Mouse (Mus musculus): ENCODE data around the gene Slc1a4.

Slc1a4 gene

DNA sequence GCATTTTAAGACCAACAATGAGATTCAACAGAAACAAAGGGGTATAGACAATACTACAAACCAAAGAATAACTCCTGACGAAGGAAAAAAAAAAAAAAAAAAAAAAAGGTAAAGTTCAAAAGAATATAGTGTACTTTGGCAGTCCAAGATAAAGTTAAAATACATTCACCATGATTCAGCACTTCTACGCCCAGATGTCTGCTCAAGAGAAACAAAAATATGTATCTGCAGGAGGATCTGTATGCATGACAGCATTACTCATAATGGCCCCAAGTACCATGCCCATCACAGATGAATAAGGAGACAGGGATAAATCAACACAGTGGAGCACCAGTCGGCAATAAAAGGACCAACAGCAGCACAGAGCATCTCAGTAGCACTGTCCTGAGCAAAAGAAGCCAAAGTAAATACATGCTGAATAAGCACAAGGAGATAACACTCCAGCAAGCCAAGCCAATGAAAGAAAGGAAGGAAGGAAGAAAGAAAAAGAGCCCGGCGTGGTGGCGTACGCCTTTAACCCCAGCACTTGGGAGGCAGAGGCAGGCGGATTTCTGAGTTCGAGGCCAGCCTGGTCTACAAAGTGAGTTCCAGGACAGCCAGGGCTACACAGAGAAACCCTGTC lies 7.3 kb downstream of the Slc1a4 start:
- DNase-seq (ENCODE audit: low spot score) = no peak

DNA sequence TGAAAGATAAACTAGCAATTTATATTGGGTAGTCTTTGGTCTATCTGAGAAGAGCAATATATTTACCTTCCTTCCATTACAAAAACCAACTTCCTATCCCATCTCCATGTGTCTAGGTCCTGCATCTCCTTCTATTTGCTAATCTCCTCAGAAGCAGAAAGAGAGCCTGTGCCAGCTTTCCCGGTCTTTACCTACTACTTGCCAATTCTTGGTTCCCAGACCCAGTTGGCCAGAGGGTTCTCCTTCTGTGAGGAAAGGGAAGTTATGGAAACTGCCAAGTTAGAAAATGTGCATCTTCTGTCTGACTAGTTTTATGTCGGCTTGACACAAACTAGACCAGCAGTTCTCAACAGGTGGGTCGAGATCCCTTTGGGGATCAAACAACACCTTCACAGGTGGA lies 8.5 kb downstream of the Slc1a4 start:
- no peak for DNase-seq (ENCODE audit: low spot score)

DNA sequence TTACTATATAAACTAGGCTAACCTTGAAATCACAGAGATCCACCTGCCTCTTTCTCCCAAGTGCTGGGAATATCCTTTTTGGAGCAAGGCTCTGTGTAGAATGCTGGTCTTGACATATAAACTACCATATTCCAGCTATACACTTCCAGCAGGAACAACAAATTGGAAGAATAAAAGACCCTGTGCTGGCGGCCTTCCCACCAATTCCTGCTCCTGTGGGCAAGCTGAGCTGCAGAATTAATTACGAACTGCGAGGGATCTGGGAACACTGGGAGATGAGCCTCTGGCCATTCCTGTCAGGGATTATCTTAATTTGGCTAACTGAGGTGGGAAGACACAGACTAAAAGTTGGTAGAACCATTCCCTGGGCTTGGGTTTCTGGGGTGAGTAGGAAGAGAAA lies 10.1 kb downstream of the Slc1a4 start:
- no peak for DNase-seq (ENCODE audit: low spot score)

DNA sequence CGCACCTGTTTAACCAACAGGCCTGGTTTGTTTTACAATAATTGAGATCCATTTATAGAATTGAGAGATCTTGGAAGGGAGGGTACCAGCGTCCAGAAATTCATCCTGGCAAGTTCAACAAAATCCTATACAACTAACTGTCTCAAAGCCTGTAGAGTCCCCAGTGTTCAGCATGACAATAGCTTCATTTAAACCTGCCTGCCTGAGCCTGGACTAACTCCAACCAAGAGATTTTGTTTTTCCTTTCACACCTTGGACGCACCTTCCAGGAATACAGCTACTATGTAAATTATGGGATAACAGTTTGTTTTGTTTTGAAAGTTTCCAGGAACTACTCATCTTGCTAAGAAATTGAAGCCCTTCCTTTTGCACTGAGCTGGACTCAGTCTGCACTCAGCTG lies 11.9 kb downstream of the Slc1a4 start:
- no peak for DNase-seq (ENCODE audit: low spot score)

DNA sequence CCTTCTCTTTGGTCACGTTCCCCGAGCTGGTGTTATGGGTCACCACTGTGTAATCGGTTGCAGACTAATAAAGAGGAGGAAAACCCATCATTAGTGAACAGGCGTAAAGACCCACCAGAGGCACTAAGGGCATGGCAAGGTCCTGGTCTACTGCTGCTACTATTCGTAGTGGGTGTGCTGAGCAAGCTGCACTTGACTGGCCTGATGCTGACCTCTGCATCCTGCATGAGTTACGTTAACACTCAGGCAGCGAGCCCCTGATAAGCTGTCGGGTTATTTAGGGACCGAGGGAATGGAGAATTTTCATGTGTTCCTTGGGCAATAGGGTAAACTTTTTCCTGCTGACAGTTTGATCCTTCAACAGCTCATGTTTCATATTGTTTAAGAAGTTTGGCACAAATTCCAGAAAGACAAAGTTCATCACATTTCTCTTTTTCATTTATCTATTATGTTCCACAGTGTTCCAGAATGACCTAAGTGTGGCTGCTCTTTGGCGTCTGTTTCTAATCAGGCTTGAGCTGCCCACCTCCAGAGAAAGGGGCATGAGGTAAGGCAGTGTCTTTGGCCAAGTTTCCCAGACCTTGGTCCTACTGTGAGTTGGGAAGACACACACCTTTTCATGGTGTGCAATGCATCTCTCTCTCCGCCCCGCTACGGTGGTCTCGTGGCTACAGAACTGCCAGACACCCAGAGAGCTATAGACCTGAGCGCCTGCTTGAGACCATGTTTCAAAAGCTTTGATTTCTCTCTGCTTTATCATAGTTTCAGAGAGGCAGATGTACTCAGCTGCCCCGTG lies 13.7 kb downstream of the Slc1a4 start:
- no peak for DNase-seq (ENCODE audit: low spot score)

DNA sequence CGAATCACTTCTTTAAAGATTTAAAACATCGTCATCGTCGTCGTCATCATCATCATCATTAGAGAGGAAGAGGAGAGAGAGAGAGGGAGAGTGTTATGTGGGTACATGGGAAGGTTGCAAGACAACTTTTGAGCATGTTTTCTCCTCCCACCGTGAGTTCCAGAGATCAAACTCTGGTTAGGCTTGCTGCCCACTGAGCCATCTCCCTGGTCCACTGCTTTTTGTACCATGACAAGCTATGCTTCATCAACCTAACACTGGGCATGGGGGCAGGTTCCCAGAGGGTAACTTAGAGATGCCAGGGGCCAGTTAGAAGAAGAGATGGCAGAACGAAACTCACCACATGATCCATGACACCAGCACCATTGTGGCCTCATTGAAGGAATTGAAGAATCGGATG lies 18.9 kb downstream of the Slc1a4 start:
- DNase-seq (ENCODE audit: low spot score) = no peak

DNA sequence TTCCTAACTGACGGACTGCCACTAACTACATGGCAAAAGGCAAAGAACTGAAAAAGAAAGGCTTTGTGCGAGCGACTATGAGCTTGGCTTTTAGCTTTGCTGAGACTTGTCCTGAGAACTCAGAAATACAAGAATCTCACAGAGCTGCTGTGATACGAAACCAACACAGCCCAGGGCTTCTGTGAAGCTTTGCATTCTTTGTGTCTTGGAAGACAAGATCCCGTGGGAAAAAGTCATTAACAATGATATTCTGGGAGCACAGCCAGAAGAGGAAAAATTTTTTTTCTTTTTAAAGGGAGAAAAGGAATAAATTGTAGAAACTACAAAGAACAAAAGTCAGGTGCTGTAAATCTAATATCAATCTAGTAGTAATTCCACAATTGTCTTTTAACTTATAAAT lies 23.5 kb downstream of the Slc1a4 start:
- DNase-seq (ENCODE audit: low spot score) = no peak

DNA sequence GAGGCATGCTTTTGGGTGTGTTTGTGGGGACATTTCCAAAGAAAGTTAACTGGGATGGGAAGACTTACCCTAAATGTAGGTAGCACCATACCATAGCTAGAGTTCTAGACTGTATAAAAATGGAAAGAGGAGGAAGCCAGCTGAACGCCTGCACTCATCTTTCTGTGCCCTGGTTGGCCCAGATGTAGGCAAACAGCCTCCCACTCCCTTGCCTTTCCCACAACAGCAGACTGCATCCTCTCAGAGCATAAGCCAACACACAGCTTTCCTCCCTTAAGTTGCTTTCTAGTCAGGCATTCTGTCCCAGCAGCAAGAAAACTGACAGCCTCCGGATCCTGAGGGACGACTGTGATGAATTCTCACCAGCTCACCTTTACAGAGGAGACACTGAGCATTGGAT lies 25.1 kb downstream of the Slc1a4 start:
- DNase-seq (ENCODE audit: low spot score) = no peak

DNA sequence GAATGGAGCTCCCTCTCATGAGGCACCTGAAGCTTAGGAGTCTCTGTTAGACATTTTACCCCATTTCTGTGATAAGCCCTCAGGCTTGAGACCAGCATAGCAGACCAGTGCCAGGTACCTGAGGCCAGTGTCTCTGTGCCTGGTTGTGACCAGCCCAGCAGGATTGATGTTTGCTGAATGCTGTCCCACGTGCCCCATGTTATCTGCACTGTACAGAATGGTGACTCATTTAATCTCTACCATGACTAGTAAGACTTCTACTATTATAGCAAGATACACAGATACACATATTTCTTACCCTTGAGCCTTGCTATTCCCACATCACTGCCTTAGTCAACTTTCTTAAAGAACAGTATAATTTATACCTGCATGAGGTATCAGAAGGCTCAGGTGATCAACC lies 26.9 kb downstream of the Slc1a4 start:
- DNase-seq (ENCODE audit: low spot score) = no peak

DNA sequence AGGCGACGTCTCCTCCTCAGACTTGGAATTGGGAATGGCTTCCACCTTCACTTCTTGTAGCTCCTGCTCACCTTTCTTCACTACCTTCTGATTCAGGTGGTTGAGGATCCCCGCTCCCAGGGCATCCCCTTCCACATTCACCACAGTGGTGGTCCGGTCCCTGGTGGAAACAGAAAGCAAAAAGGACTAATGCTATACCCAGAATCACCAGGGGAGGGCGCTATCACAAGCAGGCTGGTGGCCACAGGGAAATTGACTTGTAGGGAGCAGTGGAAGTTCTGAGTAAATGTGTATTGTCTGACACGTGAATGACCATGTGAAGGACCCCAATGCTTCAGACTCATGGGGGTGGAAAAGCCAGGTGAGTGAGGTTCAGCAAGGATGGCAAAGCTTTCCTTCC lies 28.2 kb downstream of the Slc1a4 start:
- DNase-seq (ENCODE audit: low spot score) = no peak

DNA sequence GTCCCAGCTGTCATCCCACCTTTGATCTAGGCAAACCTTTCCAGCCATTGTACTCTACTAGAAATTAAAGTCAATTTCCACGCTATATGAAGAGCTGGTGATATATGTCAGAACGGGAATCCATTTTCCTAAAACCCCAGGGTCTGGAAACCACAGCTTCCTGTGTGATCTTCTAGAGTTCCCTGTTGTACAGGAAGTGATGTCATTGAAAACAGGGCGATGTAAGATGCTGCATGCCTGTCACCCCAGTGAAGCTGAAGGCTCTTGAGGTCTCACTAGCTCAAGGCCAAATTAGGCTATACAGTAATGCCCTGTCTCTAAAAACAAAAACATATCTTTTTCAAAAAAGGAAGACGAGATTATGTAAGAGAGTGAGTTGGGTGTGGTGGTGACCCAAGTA lies 31.2 kb downstream of the Slc1a4 start:
- DNase-seq (ENCODE audit: low spot score) = no peak

DNA sequence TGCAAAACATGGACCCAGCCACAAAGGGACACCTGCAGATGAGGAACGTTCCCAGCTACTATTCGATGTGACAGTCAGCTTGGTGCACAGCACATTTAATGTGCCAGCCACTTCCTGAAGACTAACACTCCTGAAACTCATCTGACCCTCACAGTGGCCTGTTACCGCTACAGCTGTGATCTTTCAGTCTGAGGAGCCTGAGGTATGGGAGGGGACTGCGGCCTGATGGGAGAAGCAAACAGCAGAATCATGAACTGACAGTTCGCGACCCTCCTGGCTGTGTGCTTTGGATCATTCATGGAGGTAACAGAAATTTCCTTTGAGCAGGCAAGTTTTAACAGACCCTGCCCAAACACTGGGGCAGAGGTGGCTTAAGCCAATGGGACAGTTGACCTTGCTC lies 31.7 kb downstream of the Slc1a4 start:
- no peak for DNase-seq (ENCODE audit: low spot score)

DNA sequence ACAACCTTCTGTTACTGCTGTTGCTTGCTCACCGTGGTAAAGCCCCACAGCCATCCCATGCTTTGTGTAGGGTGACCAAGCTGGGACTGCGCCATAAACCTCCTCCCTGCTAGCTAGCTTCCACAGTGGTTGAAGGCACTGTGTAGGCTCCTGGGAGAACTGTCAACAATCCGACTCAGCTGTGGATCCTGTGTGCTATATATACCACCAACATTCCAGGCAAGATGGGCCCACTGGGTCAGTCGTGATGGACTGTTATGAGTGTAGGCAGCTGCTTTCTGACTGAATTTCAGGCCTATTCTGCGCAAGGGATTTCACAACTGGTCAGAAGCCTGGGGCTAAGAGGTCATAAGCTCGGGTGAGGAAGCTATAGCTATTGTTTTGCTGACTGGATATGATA lies 32.6 kb downstream of the Slc1a4 start:
- DNase-seq (ENCODE audit: low spot score) = no peak

DNA sequence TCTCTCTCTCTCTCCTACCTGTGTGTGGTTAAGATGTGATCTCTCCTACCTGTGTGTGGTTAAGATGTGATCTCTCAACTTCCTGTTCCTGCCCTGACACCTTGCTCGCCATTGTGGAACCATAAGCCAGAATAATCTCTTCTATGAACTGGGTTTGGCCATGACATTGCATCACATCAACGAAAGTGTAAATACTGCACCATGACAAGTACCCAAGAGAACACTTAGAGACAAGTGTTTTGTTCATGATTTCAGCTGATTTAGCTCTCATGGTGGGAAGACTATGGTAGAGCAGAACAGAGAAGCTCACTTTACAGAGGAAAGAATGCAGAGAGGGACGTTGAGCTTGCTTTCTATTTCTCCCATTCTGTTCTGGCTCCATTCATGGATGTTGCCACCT lies 48.0 kb downstream of the Slc1a4 start:
- no peak for DNase-seq (ENCODE audit: low spot score)

DNA sequence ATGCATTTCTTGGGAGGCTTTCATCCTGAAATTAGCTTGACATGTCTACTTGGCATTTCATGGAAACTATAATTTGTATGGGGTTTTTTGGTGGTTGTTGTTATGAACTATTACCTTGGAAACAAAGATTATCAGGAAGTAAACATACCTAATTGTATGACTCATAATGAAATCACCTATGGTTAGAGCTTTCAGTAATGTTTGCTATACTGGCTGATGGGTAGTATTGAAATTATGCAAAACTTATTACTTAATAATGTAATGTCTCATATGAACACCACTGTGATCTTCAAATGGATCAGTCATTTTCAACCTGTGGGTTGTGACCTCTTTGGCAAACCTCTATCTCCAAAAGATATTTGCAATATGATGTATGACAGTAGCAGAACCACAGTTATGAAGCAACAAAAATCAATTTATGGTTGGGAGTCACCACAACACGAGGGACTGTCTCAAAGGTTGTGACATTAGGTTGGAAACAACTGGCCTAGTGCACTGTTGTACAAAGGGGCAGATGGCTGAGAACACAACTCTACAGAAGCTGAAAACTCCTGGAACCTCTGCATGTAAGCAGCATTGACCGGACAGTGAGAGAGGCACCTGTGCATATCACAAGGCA lies 49.8 kb downstream of the Slc1a4 start:
- no peak for DNase-seq (ENCODE audit: low spot score)

DNA sequence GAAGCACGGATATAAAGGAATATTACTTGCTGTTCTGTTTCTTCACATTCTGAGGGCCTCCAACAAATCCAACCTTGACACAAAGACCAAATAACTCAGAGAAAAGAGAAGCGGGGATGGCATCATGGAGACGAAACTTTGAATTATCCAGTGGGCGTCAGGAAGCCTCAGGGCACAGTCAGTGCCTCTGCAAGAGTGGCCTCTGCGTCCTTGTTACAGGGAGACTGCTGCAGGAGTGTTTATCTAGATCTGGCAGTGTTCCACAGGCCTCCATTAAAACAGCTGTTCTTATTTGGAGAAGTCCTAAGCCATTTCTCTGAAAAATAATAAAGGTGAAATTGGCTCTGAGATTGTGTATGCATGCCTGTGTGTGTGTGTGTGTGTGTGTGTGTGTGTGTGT lies 51.5 kb downstream of the Slc1a4 start:
- DNase-seq (ENCODE audit: low spot score) = no peak

DNA sequence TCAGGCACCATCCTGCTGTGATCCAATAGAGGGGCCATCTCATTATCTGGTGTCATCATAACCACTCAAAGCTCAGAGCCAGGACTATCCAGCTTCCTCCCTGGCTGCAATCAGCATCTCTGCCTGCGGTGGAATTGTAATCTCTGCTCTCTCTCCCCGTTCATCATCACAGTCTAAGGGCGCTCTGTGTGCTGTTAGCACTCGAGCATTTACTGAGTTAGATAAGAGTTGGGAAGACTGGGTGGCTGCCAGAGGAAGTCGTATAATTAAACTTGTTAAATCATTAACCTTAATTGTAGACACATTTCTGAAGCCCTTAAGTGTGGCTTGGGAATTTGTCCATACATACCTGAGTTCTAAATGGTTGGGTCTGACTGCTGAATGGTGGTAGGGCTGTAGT lies 53.8 kb downstream of the Slc1a4 start:
- no peak for DNase-seq (ENCODE audit: low spot score)

DNA sequence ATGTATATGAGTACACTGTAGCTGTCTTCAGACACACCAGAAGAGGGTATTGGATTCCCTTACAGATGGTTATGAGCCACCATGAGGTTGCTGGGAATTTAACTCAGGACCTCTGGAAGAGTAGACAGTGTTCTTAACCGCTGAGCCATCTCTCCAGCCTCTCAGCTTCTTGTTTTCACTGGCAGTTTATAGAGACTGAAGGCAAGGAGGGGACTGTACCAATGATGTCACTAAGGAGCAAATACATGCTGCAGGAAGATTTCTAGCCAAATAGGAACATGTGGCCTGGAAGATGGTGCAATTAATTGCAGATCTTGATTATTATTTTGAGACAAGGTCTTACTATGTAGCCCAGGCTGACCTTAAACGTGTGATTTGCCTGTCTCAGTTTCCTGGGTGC lies 55.4 kb downstream of the Slc1a4 start:
- no peak for DNase-seq (ENCODE audit: low spot score)

DNA sequence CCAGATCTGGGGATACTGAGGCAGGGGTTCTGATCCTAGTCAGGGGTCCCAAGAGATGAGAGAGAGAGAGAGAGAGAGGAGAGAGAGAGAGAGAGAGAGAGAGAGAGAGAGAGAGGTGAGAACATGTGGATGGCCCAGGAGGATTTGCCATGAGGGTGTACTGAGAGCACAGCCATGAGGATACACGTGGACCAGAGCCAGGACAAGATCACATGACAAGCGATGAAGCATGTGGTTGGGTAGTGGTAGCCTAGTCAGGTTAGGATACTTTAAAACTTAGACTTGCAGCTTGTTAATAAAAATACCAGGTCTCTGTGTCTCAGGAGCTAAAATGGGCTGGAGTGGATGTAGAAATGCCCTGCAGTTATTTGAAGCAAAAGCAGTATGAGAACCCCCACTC lies 56.5 kb downstream of the Slc1a4 start:
- DNase-seq (ENCODE audit: low spot score) = no peak

DNA sequence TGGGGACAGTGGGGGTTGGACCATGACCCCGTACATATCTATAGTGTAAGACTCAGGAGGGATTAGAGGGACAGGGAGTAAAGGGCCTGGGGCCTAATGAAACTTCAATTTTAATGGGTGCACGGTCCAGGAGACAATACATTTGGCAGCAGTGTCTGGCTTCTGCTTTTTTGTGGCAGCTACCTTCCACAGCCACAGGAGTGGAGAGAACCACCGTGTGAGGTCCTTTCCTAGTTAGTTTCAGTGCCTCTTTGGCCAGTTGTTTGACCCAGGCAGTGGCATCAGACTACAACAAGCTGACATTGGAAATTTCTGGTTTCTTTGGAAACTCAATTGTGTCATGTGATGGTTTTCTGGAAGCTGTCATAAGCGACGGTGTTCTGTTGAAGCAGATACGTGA lies 62.6 kb downstream of the Slc1a4 start:
- DNase-seq (ENCODE audit: low spot score) = no peak

DNA sequence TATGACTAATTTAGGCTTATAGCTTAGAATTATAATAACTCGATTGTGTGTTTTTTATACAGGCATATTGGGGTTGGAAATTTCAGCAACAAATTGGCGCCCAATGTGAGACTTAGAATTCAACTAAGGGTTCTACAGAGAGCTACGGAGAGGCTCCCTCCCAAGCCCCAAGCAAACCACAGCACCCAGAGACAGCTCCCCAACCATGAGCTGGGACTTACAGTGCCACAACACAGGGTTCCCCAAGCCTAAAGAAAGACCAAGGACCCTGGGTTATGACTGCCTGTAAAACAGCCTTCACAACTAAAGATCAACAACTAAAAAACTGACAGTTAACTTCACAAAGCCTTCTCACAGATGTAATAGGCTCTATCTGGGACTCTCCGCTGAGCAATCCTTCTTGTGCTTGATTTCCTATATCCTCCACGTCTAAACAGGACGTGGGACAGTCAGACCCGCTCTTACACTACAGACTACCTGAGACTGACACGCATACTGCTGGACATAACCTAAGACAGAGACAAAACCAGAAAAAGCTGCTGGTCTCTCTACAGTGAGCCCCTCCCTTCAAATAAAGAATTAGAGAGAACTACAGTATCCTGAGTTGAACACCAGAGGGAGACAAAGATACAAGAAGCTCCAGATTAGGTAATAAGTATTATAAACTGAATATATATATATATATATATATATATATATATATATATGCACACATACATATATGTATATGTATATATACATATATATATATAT lies 69.7 kb downstream of the Slc1a4 start:
- no peak for DNase-seq (ENCODE audit: low spot score)

DNA sequence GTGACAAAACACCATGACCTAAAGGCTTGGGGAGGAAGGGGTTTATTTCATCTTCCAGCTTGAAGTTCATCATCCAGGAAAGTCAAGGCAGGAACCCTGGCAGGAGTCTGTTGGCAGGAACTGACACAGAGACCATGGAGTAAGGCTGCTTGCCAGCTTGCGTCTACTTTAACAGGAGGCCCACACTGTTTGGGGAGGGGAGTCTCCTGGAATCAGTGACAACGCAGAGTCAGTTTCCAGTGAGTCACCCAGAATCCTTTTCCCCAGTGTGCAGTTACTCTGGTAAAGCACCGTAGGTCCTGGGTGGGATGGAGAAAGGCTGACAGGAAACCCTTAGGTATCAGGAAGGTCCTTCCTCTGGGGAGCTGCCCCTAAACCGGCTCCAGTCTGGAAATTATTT lies 77.7 kb downstream of the Slc1a4 start:
- DNase-seq (ENCODE audit: low spot score) = no peak

DNA sequence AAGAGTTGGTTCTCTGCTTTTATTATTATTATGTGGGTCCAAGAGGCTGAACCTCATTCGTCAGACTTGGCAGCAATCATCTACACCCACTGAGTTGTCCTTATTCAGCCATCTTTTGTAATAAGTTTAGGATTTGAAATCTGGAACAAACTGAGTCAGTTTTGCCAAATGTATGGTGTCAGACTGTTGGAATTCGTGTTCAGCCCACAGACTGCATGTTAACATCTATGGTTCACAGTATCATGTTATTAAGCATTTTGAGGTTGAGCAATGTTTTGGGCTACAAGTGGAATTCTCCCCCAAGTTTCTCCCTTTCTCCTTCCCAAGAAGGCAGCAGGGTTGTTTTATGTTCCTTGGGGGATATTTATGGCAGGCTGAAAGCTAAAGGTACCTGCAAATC lies 79.4 kb downstream of the Slc1a4 start:
- no peak for DNase-seq (ENCODE audit: low spot score)

All from left cerebral cortex, adult 11 months (tissue).